Mouse (Mus musculus) cortical plate, adult 2 months (tissue): ENCODE results near the gene Hoxa11.

ENCODE experiments used
- CTCF ChIP-seq: fragments of 200-500 bp; IDR thresholded peaks from 2 replicates; pipeline ENCODE4 v1.5.1; 2011; ENCODE audit warnings: mild to moderate bottlenecking, control low read depth, low read length; ENCODE audit not compliant: insufficient read depth; ENCODE audit errors: extremely low read depth
- POLR2A ChIP-seq: fragments of 200-500 bp; IDR thresholded peaks from 2 replicates; pipeline ENCODE4 v1.6.1; 2011; ENCODE audit warnings: mild to moderate bottlenecking, low read length, control low read depth; ENCODE audit not compliant: insufficient read depth; ENCODE audit errors: extremely low read depth

- TF ChIP-seq POLR2A (no peak), CTCF (no peak)
Observed at GRCm38 (mm10) chr6:52291021-52291860, 45.6 kb upstream of the Hoxa11 start.
